Mouse (Mus musculus) induced T-regulatory cell, adult 2 months (primary cell): ENCODE data around the gene 4921509C19Rik.
A peak's percentile ranks its signal among the peaks of the same experiment; 100 is the strongest.
"Not testable (repeated sequence)": the region's sequence is repeated elsewhere in the genome, so short reads cannot be mapped to it uniquely, and the experiment has no call there.

Source experiments
- DNase-seq: peaks from one replicate; pipeline ENCODE4 v3.0.0-alpha.2; 2012; ENCODE audit warnings: low read depth

The 4921509C19Rik gene

GRCm38 (mm10) chr2:151476053-151476452 lies at the start of gene 4921509C19Rik:
Gene 4921509C19Rik, minus strand, starts transcription at chr2:151476153.
- DNase-seq, result not testable (repeated sequence)

- no peak for DNase-seq
Measured at GRCm38 (mm10) chr2:151525520-151525919, 49.6 kb upstream of the 4921509C19Rik start.

- DNase-seq, result peak; percentile 22
Measured at GRCm38 (mm10) chr2:151524324-151525041, 48.5 kb upstream of the 4921509C19Rik start.

GRCm38 (mm10) chr2:151519000-151519399 lies 43.0 kb upstream of the 4921509C19Rik start:
- no peak for DNase-seq

- no peak for DNase-seq
Measured at GRCm38 (mm10) chr2:151513525-151514285, 37.8 kb upstream of the 4921509C19Rik start.

GRCm38 (mm10) chr2:151512199-151512598 lies 36.2 kb upstream of the 4921509C19Rik start:
- no peak for DNase-seq

- no peak for DNase-seq
Measured at GRCm38 (mm10) chr2:151504226-151504625, 28.3 kb upstream of the 4921509C19Rik start.

GRCm38 (mm10) chr2:151500442-151501007 lies 24.6 kb upstream of the 4921509C19Rik start:
- DNase-seq, result no peak

GRCm38 (mm10) chr2:151498358-151498757 lies 22.4 kb upstream of the 4921509C19Rik start:
- no peak for DNase-seq

- DNase-seq, result peak; percentile 96
Measured at GRCm38 (mm10) chr2:151494035-151494803, 18.3 kb upstream of the 4921509C19Rik start, which contains the start of gene Nsfl1c. Gene Nsfl1c, plus strand, starts transcription at chr2:151494182.

- DNase-seq, result no peak
Measured at GRCm38 (mm10) chr2:151486496-151486895, 10.5 kb upstream of the 4921509C19Rik start.

GRCm38 (mm10) chr2:151434971-151435370 lies 41.0 kb downstream of the 4921509C19Rik start:
- DNase-seq, result not testable (repeated sequence)

- peak; percentile 6 for DNase-seq
Measured at GRCm38 (mm10) chr2:151434203-151434602, 41.8 kb downstream of the 4921509C19Rik start.
